Mouse (Mus musculus): ENCODE measurements around the gene 4933427I04Rik.

- TF ChIP-seq CTCF (IDR thresholded peaks at IDR 0.05; ENCODE audit: borderline replicate concordance, insufficient read depth, low read depth, low read length) (no peak), POLR2A (IDR thresholded peaks at IDR 0.05; ENCODE audit: borderline replicate concordance, insufficient read depth, low read length) (no peak)
Observed at GRCm38 (mm10) chr4:123911503-123911902, 52.0 kb downstream of the 4933427I04Rik start.
